Mouse (Mus musculus) MEL (cell line): Measurements from ENCODE around the gene Sf1. TPM values are rescaled to one million over a fixed set of nuclear protein-coding genes. Genes with fewer than 3 reads are reported as not detected.

ENCODE experiments used
- DNase-seq: peaks from one replicate; pipeline ENCODE4 v3.0.0; 2011; ENCODE audit warnings: low read depth, low spot score
- H3K27ac ChIP-seq: 2 replicates; pipeline ENCODE4 v1.5.1; 2012; ENCODE audit warnings: low read depth, mild to moderate bottlenecking, control low read depth, low read length, moderate library complexity; ENCODE audit not compliant: control insufficient read depth
- H3K27me3 ChIP-seq, 2 experiments: fragments of 150-350 bp in 1 of 2; sonication (generic) in 1 of 2; 2 replicates each; pipeline ENCODE4 v1.6.1; 2012; ENCODE audit warnings: low read length in 2 of 2, mild to moderate bottlenecking in 2 of 2, improper control_type of control experiment in 1 of 2, moderate library complexity in 1 of 2; ENCODE audit not compliant: insufficient read depth in 2 of 2, control insufficient read depth in 1 of 2
- H3K36me3 ChIP-seq, 2 experiments: 2 replicates each; pipeline ENCODE4 v1.6.1; 2012 to 2014; ENCODE audit warnings: low read length in 2 of 2, improper control_type of control experiment in 1 of 2, inconsistent platforms in 1 of 2, mild to moderate bottlenecking in 1 of 2; ENCODE audit not compliant: insufficient read depth in 2 of 2, control insufficient read depth in 1 of 2
- H3K4me1 ChIP-seq, 2 experiments: fragments of 150-350 bp in 1 of 2; sonication (generic) in 1 of 2; 2 replicates each; pipeline ENCODE4 v1.6.1; 2012; ENCODE audit warnings: low read length in 2 of 2, improper control_type of control experiment in 1 of 2, mild to moderate bottlenecking in 1 of 2; ENCODE audit not compliant: insufficient read depth in 2 of 2, control insufficient read depth in 1 of 2
- H3K4me3 ChIP-seq, 2 experiments: fragments of 150-350 bp in 1 of 2; sonication (generic) in 1 of 2; 2 replicates each; pipeline ENCODE4 v1.5.1; 2012; ENCODE audit warnings: low read depth in 2 of 2, low read length in 2 of 2, mild to moderate bottlenecking in 2 of 2, moderate library complexity in 2 of 2, control low read depth in 1 of 2, improper control_type of control experiment in 1 of 2; ENCODE audit not compliant: control insufficient read depth in 1 of 2, insufficient read depth in 1 of 2
- H3K79me2 ChIP-seq: 2 replicates; pipeline ENCODE4 v1.6.1; 2012; ENCODE audit warnings: mild to moderate bottlenecking, low read length, moderate library complexity; ENCODE audit not compliant: control insufficient read depth, poor library complexity, insufficient read depth
- H3K9ac ChIP-seq: 2 replicates; pipeline ENCODE4 v1.6.1; 2012; ENCODE audit warnings: low read depth, mild to moderate bottlenecking, control low read depth, low read length, moderate library complexity; ENCODE audit not compliant: control insufficient read depth, poor library complexity, severe bottlenecking
- H3K9me3 ChIP-seq: fragments of 150-350 bp; sonication (generic); replicated peaks from 2 replicates; pipeline ENCODE4 v1.6.1; 2012; ENCODE audit warnings: mild to moderate bottlenecking, low read length, improper control_type of control experiment, moderate library complexity; ENCODE audit not compliant: insufficient read depth
- ELF1 ChIP-seq: IDR thresholded peaks from 2 replicates; pipeline ENCODE4 v1.6.1; 2014; ENCODE audit warnings: low read depth, mild to moderate bottlenecking, inconsistent platforms, low read length, improper control_type of control experiment, moderate library complexity
- EP300 ChIP-seq, 2 experiments: IDR thresholded peaks; 2 replicates each; pipeline ENCODE4 v1.6.1; 2011; ENCODE audit warnings: improper control_type of control experiment in 2 of 2, low read length in 2 of 2, low read depth in 1 of 2, mild to moderate bottlenecking in 1 of 2
- JUND ChIP-seq: IDR thresholded peaks from 2 replicates; pipeline ENCODE4 v1.6.1; 2011; ENCODE audit warnings: low read depth, mild to moderate bottlenecking, improper control_type of control experiment, low read length
- MAZ ChIP-seq: IDR thresholded peaks from 2 replicates; pipeline ENCODE4 v1.6.1; 2012; ENCODE audit warnings: low read depth, mild to moderate bottlenecking, inconsistent platforms, low read length, improper control_type of control experiment
- MYB ChIP-seq: IDR thresholded peaks from 2 replicates; pipeline ENCODE4 v1.6.1; 2011; ENCODE audit warnings: mild to moderate bottlenecking, low read depth, low read length, improper control_type of control experiment
- MYC ChIP-seq: IDR thresholded peaks from 2 replicates; pipeline ENCODE4 v1.6.1; 2011; ENCODE audit warnings: low read depth, mild to moderate bottlenecking, low read length, improper control_type of control experiment, moderate library complexity
- POLR2A ChIP-seq, 2 experiments: IDR thresholded peaks; 2 replicates each; pipeline ENCODE4 v1.6.1; 2011 to 2012; ENCODE audit warnings: low read length in 2 of 2, mild to moderate bottlenecking in 2 of 2, control low read depth in 1 of 2, improper control_type of control experiment in 1 of 2, low read depth in 1 of 2, moderate library complexity in 1 of 2; ENCODE audit not compliant: control insufficient read depth in 1 of 2, insufficient read depth in 1 of 2, poor library complexity in 1 of 2
- POLR2AphosphoS2 ChIP-seq: IDR thresholded peaks from 2 replicates; pipeline ENCODE4 v1.6.1; 2011; ENCODE audit warnings: low read length, improper control_type of control experiment
- SIN3A ChIP-seq: IDR thresholded peaks from 2 replicates; pipeline ENCODE4 v1.6.1; 2012; ENCODE audit warnings: low read length, improper control_type of control experiment, inconsistent platforms
- SMC3 ChIP-seq: IDR thresholded peaks from 2 replicates; pipeline ENCODE4 v1.6.1; 2011; ENCODE audit warnings: low read depth, low read length, improper control_type of control experiment
- TCF12 ChIP-seq: IDR thresholded peaks from 2 replicates; pipeline ENCODE4 v1.6.1; 2014; ENCODE audit warnings: low read depth, mild to moderate bottlenecking, inconsistent platforms, low read length, improper control_type of control experiment, moderate library complexity
- ZC3H11A ChIP-seq: IDR thresholded peaks from 2 replicates; pipeline ENCODE4 v1.6.1; 2012; ENCODE audit warnings: low read depth, mild to moderate bottlenecking, inconsistent platforms, low read length, improper control_type of control experiment
- ZMIZ1 ChIP-seq: IDR thresholded peaks from 2 replicates; pipeline ENCODE4 v1.6.1; 2012; ENCODE audit warnings: low read depth, mild to moderate bottlenecking, inconsistent platforms, low read length, improper control_type of control experiment, moderate library complexity
- polyA plus RNA-seq, 2 experiments: library from polyadenylated mRNA; stranded (reverse) in 1 of 2; unstranded in 1 of 2; fragments of >175 nt in 1 of 2; fragments of >200 nt in 1 of 2; gene quantifications; 2 replicates each; pipeline versions ENCODE4 v1.2.1 to v1.2.4; 2012; ENCODE audit warnings: low replicate concordance in 2 of 2, low read depth in 1 of 2; ENCODE audit not compliant: insufficient read length in 2 of 2, insufficient read depth in 1 of 2, missing spikeins in 1 of 2
- total RNA-seq: library from RNA; depleted of rRNA; stranded (reverse); fragments of 300-350 nt; gene quantifications from 2 replicates; pipeline ENCODE4 v1.2.3, GENCODE M21; 2012

Gene Sf1
- total and polyA plus RNA-seq, 3 experiments = 65.7 to 245 (median 211) TPM

- Histone ChIP-seq H3K27me3 (no peaks in the 10 kb centered on the region), H3K4me3 (no peak overlapping the region), H3K36me3 (peaks cover under 1 to 14% of the 10 kb centered on the region in 2 experiments; a peak in 2 of 4 replicates), H3K4me1 (no peaks in the 10 kb centered on the region), H3K27ac (no peak overlapping the region), H3K9me3 (no peaks in the 10 kb centered on the region), H3K79me2 (no peaks in the 10 kb centered on the region), H3K9ac (no peak overlapping the region)
- DNase-seq = no peak
- TF ChIP-seq ZC3H11A (no peak), MYC (no peak), EP300 (IDR thresholded peaks at IDR 0.05; ENCODE audit: low read depth in 1 of 2, low read length in 2 of 2) (no peak), ZMIZ1 (no peak), MYB (no peak), SMC3 (no peak), SIN3A (no peak)
Measured at GRCm38 (mm10) chr19:6377327-6378040, 14.0 kb downstream of the Sf1 start.

- DNase-seq = no peak
Measured at GRCm38 (mm10) chr19:6380411-6381166, 17.1 kb downstream of the Sf1 start.

GRCm38 (mm10) chr19:6381238-6381637 lies 17.7 kb downstream of the Sf1 start:
- Histone ChIP-seq H3K36me3 (peaks cover 0 to 6% of the 10 kb centered on the region in 2 experiments; a peak in 2 of 4 replicates), H3K9me3 (no peaks in the 10 kb centered on the region), H3K27ac (no peak overlapping the region), H3K9ac (no peak overlapping the region), H3K79me2 (no peaks in the 10 kb centered on the region), H3K27me3 (no peaks in the 10 kb centered on the region), H3K4me3 (no peak overlapping the region), H3K4me1 (no peaks in the 10 kb centered on the region)
- no peak for DNase-seq
- TF ChIP-seq TCF12 (no peak), ELF1 (no peak)

More at GRCm38 (mm10) chr19:6380411-6381166, 17.1 kb downstream of the Sf1 start:
- Histone ChIP-seq H3K4me3 (no peak overlapping the region), H3K27ac (no peak overlapping the region), H3K9ac (no peak overlapping the region), H3K79me2 (no peaks in the 10 kb centered on the region), H3K4me1 (no peaks in the 10 kb centered on the region), H3K27me3 (no peaks in the 10 kb centered on the region), H3K36me3 (peaks cover 0 to 6% of the 10 kb centered on the region in 2 experiments; a peak in 2 of 4 replicates), H3K9me3 (no peaks in the 10 kb centered on the region)
- TF ChIP-seq POLR2A (IDR thresholded peaks at IDR 0.05; ENCODE audit: control insufficient read depth in 1 of 2, insufficient read depth in 1 of 2, low read depth in 1 of 2, low read length in 2 of 2, poor library complexity in 1 of 2) = 0 out of 4 replicates have a peak, but pooled peaks of 1 of the 2 experiments have one; percentile 28
- no peak for TF ChIP-seq JUND
- no peak for TF ChIP-seq MAZ
- TF ChIP-seq POLR2AphosphoS2 = peak; percentile 85; the same call in 1 of the 2 replicates
